ENCODE assay signal across 8 mouse cellular contexts in the genomic region with DNA sequence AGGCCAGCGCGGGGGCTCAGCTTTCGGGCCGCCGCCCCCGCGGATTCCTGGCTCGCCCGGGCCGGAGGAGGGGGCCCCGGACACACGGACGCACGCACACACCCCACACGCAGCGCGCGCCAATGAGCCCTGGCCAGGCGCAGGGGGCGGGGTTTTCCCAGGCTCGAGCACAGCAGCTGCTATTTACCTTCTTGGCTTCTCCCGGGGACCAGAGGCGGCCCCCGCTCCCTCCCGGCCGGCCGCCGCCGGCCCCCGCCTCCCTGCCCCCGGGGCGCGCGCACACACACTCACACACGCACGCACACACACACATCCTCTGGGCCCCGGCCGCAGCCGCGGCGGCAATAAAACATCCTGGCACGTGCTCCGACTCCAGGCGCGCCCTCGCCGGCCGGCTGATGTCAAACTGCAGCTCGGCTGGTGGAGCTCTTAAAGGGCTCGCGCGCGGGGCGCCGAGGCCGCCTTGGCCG. TPM values are rescaled to one million over a fixed set of nuclear protein-coding genes. Genes with fewer than 3 reads are reported as not detected.
DNase-seq lines count a peak whose midpoint lies in the region; ATAC-seq lines count a peak whose summit lies in the region.

Gene Hes1 (plus strand): TSS at position 401 of the 470 bp plus-strand sequence.

- peaks cover 41% of the 10 kb centered on the region for H3K27me3 ChIP-seq in hindbrain, embryonic 11.5 days (ENCODE audit: control insufficient read depth, insufficient read depth, low read length)

- WGBS in hindbrain, embryonic 11.5 days: under 1% methylated on average over 45 of the region's 57 CpGs

- peak within 1 kb of the TSS; percentile 70 for H3K9ac ChIP-seq in hindbrain, embryonic 11.5 days (ENCODE audit: low read depth, low read length)

- peak; percentile 100 for DNase-seq in Muller cell, postnatal 12 days (ENCODE audit: inconsistent ontology term)
- peak; percentile 73 for DNase-seq in cerebellum, adult 9-11 months
- peak; percentile 76 to 80 for DNase-seq in frontal cortex, postnatal 14 days (ENCODE audit: low spot score in 2 of 2)
- peak; percentile 93 for DNase-seq in hindbrain, embryonic 11.5 days (ENCODE audit: low spot score)
- DNase-seq in layer of hippocampus, postnatal 14 days (ENCODE audit: low spot score in 2 of 2): peak; percentile 80 to 81
- DNase-seq in lung, postnatal 10 days: peak; percentile 97
- peak; percentile 74 for DNase-seq in retina, postnatal 7 days (ENCODE audit: low read depth, low spot score)
- peak; percentile 85 to 88 for DNase-seq in urinary bladder, adult 18-20 months (ENCODE audit: low spot score in 2 of 2)

- H3K4me2 ChIP-seq in hindbrain, embryonic 11.5 days (replicated peaks; ENCODE audit: low read depth, low read length): peak within 1 kb of the TSS; percentile 96

- H3K9me3 ChIP-seq in hindbrain, embryonic 11.5 days (ENCODE audit: control insufficient read depth, low read length): no peaks in the 10 kb centered on the region

- H3K4me1 ChIP-seq in hindbrain, embryonic 11.5 days (replicated peaks; ENCODE audit: control insufficient read depth, insufficient read depth, low read length): peaks cover 3% of the 10 kb centered on the region; the same call in 1 of the 2 replicates

- peak within 1 kb of the TSS; percentile 58 for H3K4me3 ChIP-seq in hindbrain, embryonic 11.5 days (ENCODE audit: low read depth, low read length)

- peak; percentile 86 for ATAC-seq in hindbrain, embryonic 11.5 days (ENCODE audit: low FRiP score)

- H3K36me3 ChIP-seq in hindbrain, embryonic 11.5 days (ENCODE audit: control insufficient read depth, insufficient read depth, low read length): no peaks in the 10 kb centered on the region

- peak within 1 kb of the TSS; percentile 90 for H3K27ac ChIP-seq in hindbrain, embryonic 11.5 days (ENCODE audit: low read depth, low read length)

RNA-seq across cellular contexts. Expression of gene Hes1, which starts in this region (rescaled TPM):
- polyA plus RNA-seq in hindbrain, embryonic 11.5 days (2014; fragmentation: Nextera tagmentation; extraction: Ambion mirVana): 28.8 and 32.9 TPM in 2 replicates
- 10 to 100 TPM; 12.8 to 18.6 TPM for total RNA-seq in layer of hippocampus, postnatal 14 days (2021)

Comparison
In these comparisons a context has a peak if more than half of its experiments do, and no peak if none do; other contexts are left out.
1. Peak in every context shown above with its lines: DNase-seq, ATAC-seq, H3K4me3 ChIP-seq and H3K27ac ChIP-seq.